Mouse (Mus musculus) embryonic facial prominence, embryonic 11.5 days (tissue): ENCODE measurements around the gene Larp4. TPM values are rescaled to one million over a fixed set of nuclear protein-coding genes. Genes with fewer than 3 reads are reported as not detected.

Experiments
- ATAC-seq: fragments of 200-750 bp; cut with Nextera tagmentation; replicated peaks from 2 replicates; pipeline ENCODE4 v1.8.0; 2017; ENCODE audit warnings: low read depth; ENCODE audit not compliant: insufficient number of reproducible peaks, low FRiP score, low TSS enrichment
- DNase-seq: peaks from one replicate; pipeline ENCODE4 v3.0.0-alpha.2; 2015; ENCODE audit warnings: low spot score
- H3K27ac ChIP-seq: fragments of 300-500 bp; sonication (generic); replicated peaks from 2 replicates; pipeline ENCODE4 v1.5.1; 2014; ENCODE audit warnings: mild to moderate bottlenecking, low read depth, low read length, control low read depth
- H3K27me3 ChIP-seq: fragments of 300-500 bp; sonication (generic); 2 replicates; pipeline ENCODE4 v1.6.1; 2014; ENCODE audit warnings: mild to moderate bottlenecking, low read length, moderate library complexity, mixed read lengths; ENCODE audit not compliant: control insufficient read depth, insufficient read depth
- H3K36me3 ChIP-seq: fragments of 300-500 bp; sonication (generic); replicated peaks from 2 replicates; pipeline ENCODE4 v1.6.1; 2014; ENCODE audit warnings: low read depth, mild to moderate bottlenecking, low read length, moderate library complexity, mixed read lengths; ENCODE audit not compliant: control insufficient read depth, insufficient read depth
- H3K4me1 ChIP-seq: fragments of 300-500 bp; sonication (generic); 2 replicates; pipeline ENCODE4 v1.6.1; 2014; ENCODE audit warnings: low read length, mixed read lengths; ENCODE audit not compliant: control insufficient read depth, insufficient read depth
- H3K4me2 ChIP-seq: fragments of 300-500 bp; sonication (generic); 2 replicates; pipeline ENCODE4 v1.6.1; 2014; ENCODE audit warnings: low read depth, mild to moderate bottlenecking, control low read depth, low read length, moderate library complexity
- H3K4me3 ChIP-seq: fragments of 300-500 bp; sonication (generic); 2 replicates; pipeline ENCODE4 v1.5.1; 2014; ENCODE audit warnings: low read depth, low read length, control low read depth
- H3K9ac ChIP-seq: fragments of 300-500 bp; sonication (generic); replicated peaks from 2 replicates; pipeline ENCODE4 v1.6.1; 2014; ENCODE audit warnings: mild to moderate bottlenecking, control low read depth, low read length
- H3K9me3 ChIP-seq: fragments of 300-500 bp; sonication (generic); replicated peaks from 2 replicates; pipeline ENCODE4 v1.6.1; 2016; ENCODE audit warnings: mild to moderate bottlenecking, low read length, inconsistent platforms, mixed read lengths; ENCODE audit not compliant: control insufficient read depth
- WGBS: fragments of 180-500 bp; shearing (Covaris S2); extraction: QIAGEN DNeasy Blood & Tissue Kit; methylation state at CpG from one replicate; pipeline ENCODE4 v1.1.7; 2014; 5-methylcytosine and 5-hydroxymethylcytosine counted together
- polyA plus RNA-seq: library from polyadenylated mRNA; unstranded; fragments of >200 nt; fragmentation: Nextera tagmentation; extraction: Ambion mirVana; gene quantifications from 2 replicates; pipeline ENCODE4 v1.2.1, GENCODE M21; 2014

Larp4 gene
- polyA plus RNA-seq, 1 experiment from 2014 or later = 37.0 TPM

DNA sequence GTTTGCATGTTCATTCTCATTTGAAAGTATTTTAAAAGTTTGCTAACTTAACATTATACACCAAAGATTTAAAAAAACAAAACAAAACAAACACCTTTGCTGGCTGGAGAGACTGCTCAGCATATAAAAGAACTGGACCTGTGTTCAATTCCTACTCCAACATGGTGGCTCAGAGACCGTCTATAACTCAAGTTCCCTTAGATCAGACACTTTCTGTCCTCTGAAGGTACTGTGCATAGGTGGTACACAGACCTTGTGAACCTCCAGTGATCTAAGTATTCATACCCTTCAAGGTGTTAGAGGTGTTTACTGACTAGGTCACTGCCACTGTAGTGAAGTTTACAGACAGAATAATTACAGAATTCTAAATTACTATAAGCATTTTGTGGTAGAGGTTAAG is 9.4 kb downstream of the Larp4 start:
- H3K4me3 ChIP-seq = no peak overlapping the region
- no peak overlapping the region for H3K9ac ChIP-seq
- H3K9me3 ChIP-seq = no peaks in the 10 kb centered on the region
- H3K4me2 ChIP-seq = no peak overlapping the region
- no peaks in the 10 kb centered on the region for H3K36me3 ChIP-seq
- no peak overlapping the region for H3K27ac ChIP-seq
- H3K27me3 ChIP-seq = no peaks in the 10 kb centered on the region
- ATAC-seq (no peak), DNase-seq (no peak)
- H3K4me1 ChIP-seq = no peaks in the 10 kb centered on the region
- WGBS = 78% methylated on average over 1 of the region's 1 CpGs

DNA sequence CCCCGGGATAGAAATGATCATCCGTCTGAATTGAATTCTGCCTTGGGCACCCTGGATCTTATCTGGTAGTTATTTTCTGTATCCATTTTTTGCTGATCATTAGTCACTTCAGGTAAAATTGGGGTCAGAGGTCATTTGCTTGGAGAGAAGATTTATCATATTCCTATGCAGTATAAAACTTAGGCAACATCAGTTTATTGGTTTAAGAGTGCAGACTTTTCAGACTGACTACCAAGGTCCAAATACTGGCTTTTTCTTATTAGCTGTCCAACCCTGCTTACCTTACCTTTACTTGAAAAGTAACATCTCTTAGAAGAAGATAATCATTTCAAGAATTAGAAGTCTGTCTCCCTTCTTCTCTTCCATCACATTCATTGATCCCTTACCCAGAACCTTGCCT is 9.8 kb downstream of the Larp4 start:
- Histone ChIP-seq H3K9me3 (no peaks in the 10 kb centered on the region), H3K9ac (no peak overlapping the region), H3K4me2 (no peak overlapping the region), H3K27me3 (no peaks in the 10 kb centered on the region), H3K27ac (no peak overlapping the region), H3K4me1 (no peaks in the 10 kb centered on the region), H3K4me3 (no peak overlapping the region), H3K36me3 (no peaks in the 10 kb centered on the region)
- no peak for DNase-seq
- ATAC-seq = no peak
- 91% methylated on average over 2 of the region's 2 CpGs for WGBS

DNA sequence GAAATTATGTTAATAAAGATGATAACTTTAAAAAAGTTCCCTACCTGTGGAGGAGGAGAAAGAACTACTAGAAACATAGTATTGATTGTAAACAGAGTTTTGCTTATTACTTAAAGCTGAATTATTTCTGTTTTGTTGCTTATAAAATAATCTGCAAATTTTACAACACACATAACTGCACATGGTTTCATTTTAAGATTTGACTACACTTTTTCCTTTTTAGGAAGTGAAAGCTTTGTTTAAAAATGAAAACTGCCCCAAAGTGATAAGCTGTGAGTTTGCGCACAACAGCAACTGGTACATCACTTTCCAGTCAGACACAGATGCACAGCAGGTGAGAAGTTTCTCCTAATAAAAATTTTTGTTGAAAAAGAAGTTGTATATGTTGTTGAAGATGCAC is 23.2 kb downstream of the Larp4 start:
- Histone ChIP-seq H3K4me2 (no peak overlapping the region), H3K9ac (no peak overlapping the region), H3K4me1 (no peaks in the 10 kb centered on the region), H3K27ac (no peak overlapping the region), H3K36me3 (peaks cover 9% of the 10 kb centered on the region), H3K9me3 (no peaks in the 10 kb centered on the region), H3K4me3 (no peak overlapping the region), H3K27me3 (no peaks in the 10 kb centered on the region)
- no peak for ATAC-seq
- no peak for DNase-seq
- WGBS = 100% methylated on average over 1 of the region's 1 CpGs

DNA sequence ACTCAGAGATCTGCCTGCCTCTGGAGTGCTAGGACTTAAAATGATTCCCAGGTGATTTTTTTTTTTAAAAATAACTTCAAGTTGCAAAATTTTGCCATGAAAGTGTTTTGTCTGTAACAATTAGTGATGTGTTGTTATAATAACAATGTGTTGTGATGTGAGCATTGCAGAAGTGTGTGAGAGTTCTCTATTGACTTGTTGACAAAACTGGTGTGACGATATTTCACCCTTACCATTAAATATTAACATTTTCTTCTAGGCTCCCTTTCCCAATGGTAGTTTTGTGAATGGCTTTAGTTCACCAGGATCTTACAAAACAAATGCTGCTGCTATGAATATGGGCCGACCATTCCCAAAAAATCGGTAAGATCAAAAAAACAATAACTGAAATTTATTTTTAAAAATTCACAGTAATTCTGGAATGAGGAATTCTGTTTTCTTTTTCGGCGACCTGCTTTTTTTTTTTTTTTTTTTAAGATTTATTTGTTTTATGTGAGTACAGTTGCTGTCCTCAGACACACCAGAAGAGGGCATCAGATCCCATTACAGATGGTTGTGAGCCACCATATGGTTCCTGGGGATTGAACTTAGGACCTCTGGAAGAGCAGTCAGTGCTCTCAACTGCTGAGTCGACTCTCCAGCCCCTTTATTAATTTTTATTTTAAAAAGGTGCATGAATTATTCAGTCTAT is 27.4 kb downstream of the Larp4 start:
- peaks cover 4% of the 10 kb centered on the region for H3K36me3 ChIP-seq
- H3K27me3 ChIP-seq = no peaks in the 10 kb centered on the region
- no peak overlapping the region for H3K27ac ChIP-seq
- WGBS = 91% methylated on average over 6 of the region's 6 CpGs
- no peaks in the 10 kb centered on the region for H3K9me3 ChIP-seq
- H3K4me1 ChIP-seq = no peaks in the 10 kb centered on the region
- H3K9ac ChIP-seq = no peak overlapping the region
- H3K4me3 ChIP-seq = no peak overlapping the region
- no peak overlapping the region for H3K4me2 ChIP-seq
- ATAC-seq (no peak), DNase-seq (no peak)

DNA sequence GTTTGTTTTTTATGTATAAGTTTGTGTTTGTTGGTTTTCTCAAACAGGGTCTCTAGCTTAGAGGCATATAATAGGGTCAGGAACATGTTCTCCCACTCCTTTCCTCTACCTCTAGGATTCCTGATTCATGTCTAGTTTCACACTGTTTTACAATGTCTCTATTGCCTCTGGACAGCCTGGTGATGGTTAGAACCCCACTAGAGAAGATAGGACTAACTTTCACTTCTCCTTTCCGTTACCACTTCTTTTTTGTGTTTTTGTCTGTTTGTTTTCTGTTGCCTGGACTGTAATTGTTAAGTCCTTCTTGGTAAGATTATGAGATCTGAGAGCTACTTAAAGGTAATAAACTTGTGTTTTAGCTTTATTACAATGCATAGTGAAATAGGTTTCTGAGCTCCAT is 29.5 kb downstream of the Larp4 start:
- H3K27me3 ChIP-seq = no peaks in the 10 kb centered on the region
- DNase-seq (no peak), ATAC-seq (no peak)
- H3K4me1 ChIP-seq = no peaks in the 10 kb centered on the region
- no peak overlapping the region for H3K9ac ChIP-seq
- H3K36me3 ChIP-seq = peaks cover 14% of the 10 kb centered on the region
- WGBS = 95% methylated on average over 1 of the region's 1 CpGs
- H3K4me3 ChIP-seq = no peak overlapping the region
- no peak overlapping the region for H3K4me2 ChIP-seq
- H3K27ac ChIP-seq = no peak overlapping the region
- no peaks in the 10 kb centered on the region for H3K9me3 ChIP-seq

DNA sequence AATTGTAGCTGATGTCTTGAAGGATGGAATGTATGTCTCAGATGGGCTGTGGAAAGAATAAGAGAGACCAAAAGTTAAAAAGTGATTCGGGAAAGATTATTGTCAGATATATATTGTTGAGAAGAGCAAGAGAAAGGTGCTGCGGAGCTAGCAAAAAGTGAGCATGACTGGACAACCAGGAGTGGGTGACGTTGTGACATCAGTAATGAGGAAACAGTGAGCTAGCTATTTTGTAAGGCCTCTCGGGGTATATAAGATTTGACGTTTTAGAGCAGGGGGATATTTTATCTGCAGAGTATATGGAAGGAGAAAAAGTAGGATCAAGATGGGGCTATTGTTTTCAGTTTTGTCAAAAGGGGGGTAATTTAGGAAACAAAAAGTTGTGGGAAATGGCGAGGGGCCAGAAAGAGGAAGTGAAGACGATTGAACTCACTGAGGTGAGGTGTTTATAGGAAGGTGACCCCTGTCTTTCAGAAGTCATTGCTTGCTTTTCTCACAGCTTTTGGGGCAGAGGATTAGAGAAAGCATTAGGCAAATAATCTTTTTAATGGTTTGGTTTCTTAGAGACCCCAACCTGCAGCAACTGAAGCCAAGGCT is 34.9 kb downstream of the Larp4 start:
- Histone ChIP-seq H3K27me3 (no peaks in the 10 kb centered on the region), H3K4me2 (no peak overlapping the region), H3K27ac (no peak overlapping the region), H3K9me3 (no peaks in the 10 kb centered on the region), H3K4me1 (no peaks in the 10 kb centered on the region), H3K4me3 (no peak overlapping the region), H3K9ac (no peak overlapping the region), H3K36me3 (peaks cover 22% of the 10 kb centered on the region)
- DNase-seq (no peak), ATAC-seq (no peak)
- 88% methylated on average over 7 of the region's 7 CpGs for WGBS

DNA sequence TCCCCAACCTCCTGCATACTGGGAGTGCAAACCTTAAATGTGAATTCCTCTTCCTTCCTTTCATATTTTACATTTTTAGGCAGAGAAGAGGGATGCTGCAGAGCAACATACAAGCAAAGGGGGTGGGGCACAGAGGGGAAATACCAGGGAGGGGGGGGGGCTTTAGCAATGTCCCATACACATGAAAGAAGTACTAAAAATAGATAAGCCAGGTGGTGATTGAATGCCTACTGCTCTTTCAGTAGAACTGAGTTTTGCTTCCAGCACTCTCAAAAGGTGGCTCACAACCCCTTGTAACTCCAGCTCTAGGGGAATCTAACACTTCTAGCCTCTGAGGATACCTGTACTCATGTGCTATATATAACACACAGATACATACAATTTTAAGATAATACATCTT is 36.3 kb downstream of the Larp4 start:
- no peaks in the 10 kb centered on the region for H3K9me3 ChIP-seq
- no peak overlapping the region for H3K9ac ChIP-seq
- no peak overlapping the region for H3K27ac ChIP-seq
- ATAC-seq (no peak), DNase-seq (no peak)
- H3K27me3 ChIP-seq = no peaks in the 10 kb centered on the region
- no peak overlapping the region for H3K4me3 ChIP-seq
- no peaks in the 10 kb centered on the region for H3K4me1 ChIP-seq
- H3K36me3 ChIP-seq = peaks cover 22% of the 10 kb centered on the region
- no peak overlapping the region for H3K4me2 ChIP-seq

DNA sequence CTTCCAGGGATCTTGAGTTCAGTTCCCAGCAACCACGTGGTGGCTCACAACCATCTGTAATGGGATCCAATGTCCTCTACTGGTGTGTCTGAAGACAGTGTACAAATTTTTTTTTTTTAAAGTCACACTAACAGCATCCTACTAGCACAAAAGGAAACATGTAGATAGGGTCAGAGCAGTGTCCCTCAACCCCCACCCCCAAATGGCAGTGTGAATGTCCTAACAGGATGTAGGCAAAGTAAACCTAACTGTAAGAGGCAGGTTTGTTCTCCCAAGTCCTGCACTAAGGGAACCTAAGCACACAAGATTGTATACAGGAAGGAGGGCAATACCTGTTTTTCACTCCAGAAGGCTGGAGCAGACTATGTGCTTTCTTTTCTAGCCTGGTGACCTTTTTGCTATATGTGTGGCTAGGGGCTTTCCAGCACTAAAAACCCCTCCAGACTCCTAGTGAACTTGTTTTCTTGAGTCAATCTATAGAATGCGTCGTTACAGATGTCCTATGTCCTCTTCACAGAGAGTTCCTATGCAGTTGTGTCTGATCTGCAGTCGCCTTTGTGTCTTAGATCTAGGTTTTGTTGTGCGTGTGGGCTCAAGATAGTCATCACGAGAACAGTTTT is 48.5 kb downstream of the Larp4 start:
- no peaks in the 10 kb centered on the region for H3K27me3 ChIP-seq
- H3K4me3 ChIP-seq = no peak overlapping the region
- H3K36me3 ChIP-seq = no peaks in the 10 kb centered on the region
- no peak overlapping the region for H3K27ac ChIP-seq
- DNase-seq (no peak), ATAC-seq (no peak)
- no peaks in the 10 kb centered on the region for H3K4me1 ChIP-seq
- H3K9ac ChIP-seq = no peak overlapping the region
- WGBS = 85% methylated on average over 6 of the region's 6 CpGs
- no peaks in the 10 kb centered on the region for H3K9me3 ChIP-seq
- H3K4me2 ChIP-seq = no peak overlapping the region
